Mouse (Mus musculus) heart, embryonic 12.5 days (tissue): ENCODE results near the gene Spats2. TPM values are rescaled to one million over a fixed set of nuclear protein-coding genes. Genes with fewer than 3 reads are reported as not detected.
"Not testable (repeated sequence)": the region's sequence is repeated elsewhere in the genome, so short reads cannot be mapped to it uniquely, and the experiment has no call there.

ENCODE experiments used
- ATAC-seq: fragments of 200-750 bp; cut with Nextera tagmentation; 2 replicates; pipeline ENCODE4 v1.8.0; 2017; ENCODE audit warnings: moderate TSS enrichment, moderate library complexity; ENCODE audit not compliant: insufficient number of reproducible peaks, low FRiP score
- H3K27ac ChIP-seq: fragments of 300-500 bp; sonication (generic); 2 replicates; pipeline ENCODE4 v1.5.1; 2016; ENCODE audit warnings: mild to moderate bottlenecking, moderate library complexity; ENCODE audit not compliant: poor library complexity, severe bottlenecking
- H3K27me3 ChIP-seq: fragments of 300-500 bp; sonication (generic); replicated peaks from 2 replicates; pipeline ENCODE4 v1.6.1; 2016; ENCODE audit warnings: mild to moderate bottlenecking, moderate library complexity
- H3K36me3 ChIP-seq: fragments of 300-500 bp; sonication (generic); 2 replicates; pipeline ENCODE4 v1.6.1; 2016; ENCODE audit warnings: mild to moderate bottlenecking, moderate library complexity
- H3K4me1 ChIP-seq: fragments of 300-500 bp; sonication (generic); replicated peaks from 2 replicates; pipeline ENCODE4 v1.6.1; 2016; ENCODE audit warnings: mild to moderate bottlenecking
- H3K4me2 ChIP-seq: fragments of 300-500 bp; sonication (generic); 2 replicates; pipeline ENCODE4 v1.6.1; 2016; ENCODE audit warnings: mild to moderate bottlenecking, moderate library complexity
- H3K4me3 ChIP-seq: fragments of 300-500 bp; sonication (generic); 2 replicates; pipeline ENCODE4 v1.5.1; 2016; ENCODE audit warnings: mild to moderate bottlenecking
- H3K9ac ChIP-seq: fragments of 300-500 bp; sonication (generic); 2 replicates; pipeline ENCODE4 v1.6.1; 2016; ENCODE audit warnings: mild to moderate bottlenecking, moderate library complexity
- H3K9me3 ChIP-seq: fragments of 300-500 bp; sonication (generic); replicated peaks from 2 replicates; pipeline ENCODE4 v1.6.1; 2016; ENCODE audit warnings: mild to moderate bottlenecking, moderate library complexity
- WGBS: fragments of 180-500 bp; shearing (Covaris S2); methylation state at CpG from one replicate; pipeline ENCODE4 v1.1.7; 2016; 5-methylcytosine and 5-hydroxymethylcytosine counted together
- polyA plus RNA-seq: library from polyadenylated mRNA; unstranded; fragments of >200 nt; fragmentation: Nextera tagmentation; extraction: Ambion mirVana; gene quantifications from 2 replicates; pipeline ENCODE4 v1.2.1, GENCODE M21; 2016

The Spats2 gene
- 57.2 and 58.5 TPM in 2 replicates for polyA plus RNA-seq

DNA sequence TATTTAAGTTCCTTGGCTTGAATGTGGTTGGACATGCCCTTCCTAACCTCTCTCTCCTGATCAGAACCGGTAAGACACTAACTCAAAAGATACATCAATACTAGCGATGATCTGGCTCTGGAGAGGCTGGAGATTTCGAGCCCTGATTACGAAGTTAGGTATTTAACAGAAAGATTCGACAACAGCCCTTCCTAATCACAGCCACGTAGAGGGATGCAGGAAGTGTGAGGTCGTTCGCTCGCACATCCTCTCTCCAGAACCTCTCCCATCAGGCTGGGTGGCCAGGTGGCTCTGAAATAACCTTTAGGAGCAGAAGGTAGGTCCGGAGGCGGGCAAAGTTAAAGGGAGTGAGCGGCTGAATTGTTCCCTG lies at the start of gene Spats2:
Spats2 (plus strand) TSS at position 206 of the 370 bp plus-strand sequence.
- no peaks in the 10 kb centered on the region for H3K9me3 ChIP-seq
- WGBS = 2% methylated on average over 12 of the region's 12 CpGs
- H3K4me1 ChIP-seq = peaks cover 30% of the 10 kb centered on the region
- peak within 1 kb of the TSS; percentile 88 for H3K27ac ChIP-seq
- H3K4me2 ChIP-seq = peak within 1 kb of the TSS; percentile 72
- peak within 1 kb of the TSS; percentile 94 for H3K9ac ChIP-seq
- ATAC-seq = no peak
- H3K36me3 ChIP-seq = 0 out of 2 replicates have a peak, but pooled peaks cover 5% of the 10 kb centered on the region
- peak within 1 kb of the TSS; percentile 76 for H3K4me3 ChIP-seq
- H3K27me3 ChIP-seq = no peaks in the 10 kb centered on the region

DNA sequence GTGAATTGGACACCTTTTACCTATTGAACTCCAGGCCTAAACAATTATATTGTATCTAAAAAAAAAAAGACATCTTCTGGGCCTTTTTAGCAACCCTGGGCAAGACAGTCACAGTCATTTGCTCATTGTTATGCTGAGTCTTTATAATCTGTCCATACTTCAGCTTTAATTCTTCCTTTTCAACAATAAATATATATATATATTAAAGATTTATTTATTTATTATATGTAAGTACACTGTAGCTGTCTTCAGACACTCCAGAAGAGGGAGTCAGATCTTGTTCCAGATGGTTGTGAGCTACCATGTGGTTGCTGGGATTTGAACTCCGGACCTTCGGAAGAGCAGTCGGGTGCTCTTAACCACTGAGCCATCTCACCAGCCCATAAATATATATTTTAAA lies 49.7 kb upstream of the Spats2 start:
- WGBS = 94% methylated on average over 3 of the region's 3 CpGs
- not testable (repeated sequence) for ATAC-seq
- peak overlapping the region; percentile 79 for H3K4me3 ChIP-seq

DNA sequence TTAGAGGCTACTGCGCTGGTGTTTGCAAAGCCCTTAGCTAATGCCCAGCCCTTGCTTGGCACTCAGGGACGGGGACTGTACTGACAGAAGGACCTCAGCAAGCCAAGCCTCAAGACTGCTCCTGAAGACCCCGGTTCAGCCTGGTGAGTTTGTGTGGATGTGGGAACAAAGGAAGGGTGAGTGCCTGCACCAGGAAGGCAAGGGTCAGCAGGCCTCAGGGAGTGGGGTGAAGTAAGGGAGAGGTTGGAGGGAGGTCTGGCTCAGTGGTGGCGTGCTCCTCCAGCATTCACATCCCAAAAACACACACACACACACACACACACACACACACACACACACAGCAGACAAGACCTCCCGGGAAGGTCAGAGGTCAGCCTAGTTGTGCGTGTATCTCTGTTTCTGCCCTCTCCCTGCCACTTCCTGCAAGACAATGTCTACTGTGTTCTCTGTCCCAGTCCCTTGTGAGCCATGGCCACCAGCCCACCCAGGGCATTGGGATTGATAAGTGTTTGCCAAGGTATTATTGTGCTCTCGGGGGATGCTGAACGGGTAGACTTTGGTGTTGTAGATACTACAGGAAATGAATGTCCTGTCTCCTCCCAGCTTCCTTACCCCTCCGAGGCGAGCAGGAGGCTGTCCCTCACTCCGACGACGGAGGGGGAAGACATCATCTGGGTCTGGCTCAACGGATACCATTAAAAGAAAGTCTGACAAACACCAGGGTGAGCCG lies 47.4 kb upstream of the Spats2 start:
- 66% methylated on average over 15 of the region's 15 CpGs for WGBS
- H3K9me3 ChIP-seq = no peaks in the 10 kb centered on the region
- no peak overlapping the region for H3K4me2 ChIP-seq
- H3K27ac ChIP-seq = no peak overlapping the region
- H3K36me3 ChIP-seq = peaks cover 47% of the 10 kb centered on the region
- ATAC-seq = no peak
- H3K9ac ChIP-seq = no peak overlapping the region
- no peak overlapping the region for H3K4me3 ChIP-seq
- H3K27me3 ChIP-seq = 0 out of 2 replicates have a peak, but pooled peaks cover 9% of the 10 kb centered on the region
- peaks cover 32% of the 10 kb centered on the region for H3K4me1 ChIP-seq

More for the DNA sequence above, 49.7 kb upstream of the Spats2 start:
- H3K9me3 ChIP-seq, H3K27me3 ChIP-seq, H3K27ac ChIP-seq: not testable (repeated sequence)
- H3K36me3 ChIP-seq = peaks cover 27% of the 10 kb centered on the region
- peak overlapping the region; percentile 85; the same call in 1 of the 2 replicates for H3K9ac ChIP-seq
- peaks cover 32% of the 10 kb centered on the region for H3K4me1 ChIP-seq
- peak overlapping the region; percentile 75 for H3K4me2 ChIP-seq

DNA sequence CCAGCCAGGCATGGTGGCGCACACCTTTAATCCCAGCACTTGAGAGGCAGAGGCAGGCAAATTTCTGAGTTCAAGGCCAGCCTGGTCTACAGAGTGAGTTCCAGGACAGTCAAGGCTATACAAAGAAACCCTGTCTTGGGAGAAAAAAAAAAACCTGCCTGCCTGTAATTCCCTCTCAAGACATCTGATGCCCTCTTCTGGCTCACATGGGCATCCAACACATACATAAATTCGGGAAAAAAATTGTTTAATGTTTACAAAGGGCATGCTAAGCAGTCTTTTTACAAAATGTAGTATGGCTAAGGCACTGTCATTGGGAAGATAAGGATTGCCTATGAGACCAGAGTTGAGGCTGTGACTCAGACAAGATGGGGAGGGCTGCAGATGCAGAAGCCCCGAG lies 45.9 kb upstream of the Spats2 start:
- Histone ChIP-seq H3K9ac (no peak overlapping the region), H3K36me3 (peaks cover 52% of the 10 kb centered on the region), H3K4me1 (peaks cover 38% of the 10 kb centered on the region), H3K4me2 (no peak overlapping the region), H3K9me3 (no peaks in the 10 kb centered on the region), H3K4me3 (no peak overlapping the region), H3K27me3 (peaks cover 21% of the 10 kb centered on the region), H3K27ac (no peak overlapping the region)
- 84% methylated on average over 3 of the region's 3 CpGs for WGBS
- ATAC-seq = no peak

DNA sequence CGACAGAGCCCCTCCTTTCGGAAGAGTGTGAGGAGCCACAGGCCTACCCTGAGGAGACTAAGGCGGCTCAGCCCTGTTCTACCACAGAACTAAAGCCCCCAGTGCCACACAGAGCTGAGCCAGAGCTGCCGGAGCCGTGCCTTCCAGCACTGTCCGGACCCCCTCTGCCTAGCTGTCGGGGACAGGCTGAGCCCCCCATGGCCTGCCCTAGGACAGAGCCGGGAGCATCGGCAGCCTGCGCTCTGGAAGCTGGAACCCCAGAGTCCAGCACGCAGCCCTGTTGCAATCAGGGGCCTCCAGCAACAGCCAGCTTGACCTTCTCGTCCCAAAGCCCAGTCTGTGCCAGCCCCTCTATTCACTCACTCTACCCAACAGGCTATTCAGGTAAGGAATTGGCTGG lies 43.4 kb upstream of the Spats2 start:
- WGBS = 95% methylated on average over 12 of the region's 12 CpGs
- Histone ChIP-seq H3K27ac (no peak overlapping the region), H3K4me1 (peaks cover 27% of the 10 kb centered on the region), H3K4me3 (no peak overlapping the region), H3K4me2 (no peak overlapping the region), H3K9ac (no peak overlapping the region), H3K36me3 (peaks cover 51% of the 10 kb centered on the region), H3K27me3 (peaks cover 41% of the 10 kb centered on the region), H3K9me3 (no peaks in the 10 kb centered on the region)
- ATAC-seq = no peak

DNA sequence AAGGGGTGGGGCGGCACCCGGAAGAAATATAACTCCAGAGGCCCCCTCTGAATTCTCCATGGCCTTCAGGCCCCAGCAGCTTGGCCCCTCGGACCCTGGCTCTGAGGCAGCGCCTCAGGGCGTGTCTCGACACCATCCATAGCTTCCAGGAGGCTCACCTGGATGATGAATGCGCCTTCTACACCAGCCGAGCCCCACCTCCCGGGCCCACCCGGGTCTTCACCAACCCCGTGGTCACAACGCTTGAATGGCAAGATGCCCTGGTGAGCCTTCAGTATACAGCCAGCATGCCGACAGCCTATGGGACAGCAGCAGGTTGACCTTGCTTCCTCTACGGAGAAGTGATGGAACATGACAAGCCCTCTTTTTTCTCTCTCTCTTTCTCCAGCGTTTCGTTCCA lies 42.9 kb upstream of the Spats2 start:
- ATAC-seq = no peak
- H3K36me3 ChIP-seq = peaks cover 45% of the 10 kb centered on the region
- no peak overlapping the region for H3K4me3 ChIP-seq
- no peaks in the 10 kb centered on the region for H3K9me3 ChIP-seq
- H3K4me1 ChIP-seq = peaks cover 21% of the 10 kb centered on the region
- no peak overlapping the region for H3K27ac ChIP-seq
- peaks cover 46% of the 10 kb centered on the region for H3K27me3 ChIP-seq
- no peak overlapping the region for H3K4me2 ChIP-seq
- WGBS = 90% methylated on average over 16 of the region's 16 CpGs
- no peak overlapping the region for H3K9ac ChIP-seq

DNA sequence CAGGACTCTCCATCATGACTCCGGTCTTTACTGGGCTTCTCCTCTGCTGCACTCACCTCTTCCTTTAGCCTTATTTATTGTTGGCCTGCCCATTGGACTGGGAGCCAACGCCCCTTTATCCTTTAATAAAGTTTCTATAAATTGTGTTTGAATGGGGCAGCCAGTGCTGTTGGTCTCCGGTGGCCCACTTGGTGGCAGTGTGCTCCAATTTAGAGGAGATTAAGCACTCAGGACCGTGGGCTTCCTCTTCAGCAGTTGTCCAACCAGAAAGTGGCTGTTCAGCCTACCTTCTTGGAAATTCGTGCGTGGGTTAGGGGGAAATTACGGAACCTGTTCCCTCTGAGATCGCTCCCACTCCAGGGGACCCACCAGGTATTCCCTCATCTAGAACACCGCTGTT lies 42.5 kb upstream of the Spats2 start:
- Histone ChIP-seq H3K9ac (no peak overlapping the region), H3K4me3 (no peak overlapping the region), H3K27me3 (peaks cover 50% of the 10 kb centered on the region), H3K4me2 (no peak overlapping the region), H3K4me1 (peaks cover 20% of the 10 kb centered on the region), H3K9me3 (no peaks in the 10 kb centered on the region), H3K36me3 (peaks cover 41% of the 10 kb centered on the region), H3K27ac (no peak overlapping the region)
- 67% methylated on average over 9 of the region's 9 CpGs for WGBS
- ATAC-seq = no peak

DNA sequence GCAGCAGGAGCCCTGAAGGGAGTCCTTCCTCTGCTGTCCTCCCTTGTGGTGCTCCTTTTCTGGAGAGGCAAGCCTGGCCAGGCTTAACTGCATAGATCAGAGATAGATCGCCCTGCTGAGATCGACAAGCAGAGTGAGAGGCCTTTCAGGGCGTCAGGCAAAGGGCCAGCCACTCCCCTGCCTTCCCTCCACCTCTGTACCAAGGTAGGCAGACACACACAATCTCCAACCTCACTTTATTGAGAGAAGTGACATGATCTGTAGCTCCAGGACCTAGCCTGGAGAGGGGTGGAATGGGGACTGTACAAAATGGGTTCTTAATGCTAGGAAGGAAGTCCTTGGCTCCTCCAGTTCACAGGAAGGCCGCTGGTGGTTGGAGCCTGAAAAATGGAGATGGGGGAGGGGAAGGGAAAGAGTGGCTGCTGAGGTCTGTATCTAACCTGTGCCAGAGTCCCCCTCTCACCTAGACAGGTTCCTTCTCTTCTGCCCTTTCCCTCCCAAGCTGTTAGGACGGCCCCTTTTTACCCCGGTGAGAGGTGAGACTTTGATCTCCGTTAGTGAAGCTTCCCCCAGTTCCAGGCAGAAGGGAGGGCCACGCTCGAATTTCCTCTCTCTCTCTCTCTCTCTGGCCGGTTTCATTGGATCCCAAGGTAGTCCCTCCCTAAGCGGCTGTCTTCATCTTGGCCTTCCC lies 41.7 kb upstream of the Spats2 start:
- WGBS = 8% methylated on average over 11 of the region's 11 CpGs
- Histone ChIP-seq H3K4me2 (peak overlapping the region; percentile 47), H3K4me3 (peak overlapping the region; percentile 17; the same call in 1 of the 2 replicates), H3K27ac (no peak overlapping the region), H3K27me3 (peaks cover 58% of the 10 kb centered on the region), H3K36me3 (peaks cover 35% of the 10 kb centered on the region), H3K9ac (no peak overlapping the region), H3K4me1 (peaks cover 21% of the 10 kb centered on the region), H3K9me3 (no peaks in the 10 kb centered on the region)
- no peak for ATAC-seq

DNA sequence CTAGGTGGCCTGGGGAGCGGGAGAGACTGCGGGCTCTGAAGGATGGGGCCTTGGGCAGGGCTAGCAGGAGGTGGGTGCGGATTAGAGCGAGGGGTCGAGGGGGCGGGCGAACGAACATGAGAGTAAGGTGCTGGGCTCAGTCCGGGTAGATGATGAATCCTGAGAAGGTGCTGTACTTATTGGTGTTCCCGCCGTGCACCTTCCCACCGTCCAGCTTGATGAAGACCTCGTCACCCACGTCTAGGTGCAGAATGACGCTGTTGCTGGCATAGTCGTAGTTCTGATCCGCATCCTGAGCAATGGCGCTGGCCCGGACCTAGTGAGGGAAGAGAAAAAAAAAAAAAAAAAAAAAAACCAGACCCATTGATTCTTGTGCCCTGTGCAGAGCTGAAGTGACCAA lies 41.1 kb upstream of the Spats2 start:
- peak overlapping the region; percentile 47 for H3K4me2 ChIP-seq
- no peaks in the 10 kb centered on the region for H3K9me3 ChIP-seq
- peaks cover 64% of the 10 kb centered on the region for H3K27me3 ChIP-seq
- H3K4me3 ChIP-seq = peak overlapping the region; percentile 17; the same call in 1 of the 2 replicates
- ATAC-seq = no peak
- no peak overlapping the region for H3K27ac ChIP-seq
- H3K4me1 ChIP-seq = peaks cover 23% of the 10 kb centered on the region
- 9% methylated on average over 19 of the region's 19 CpGs for WGBS
- peaks cover 35% of the 10 kb centered on the region for H3K36me3 ChIP-seq
- 0 out of 2 replicates have a peak overlapping the region, but pooled peaks have one; percentile 29 for H3K9ac ChIP-seq

DNA sequence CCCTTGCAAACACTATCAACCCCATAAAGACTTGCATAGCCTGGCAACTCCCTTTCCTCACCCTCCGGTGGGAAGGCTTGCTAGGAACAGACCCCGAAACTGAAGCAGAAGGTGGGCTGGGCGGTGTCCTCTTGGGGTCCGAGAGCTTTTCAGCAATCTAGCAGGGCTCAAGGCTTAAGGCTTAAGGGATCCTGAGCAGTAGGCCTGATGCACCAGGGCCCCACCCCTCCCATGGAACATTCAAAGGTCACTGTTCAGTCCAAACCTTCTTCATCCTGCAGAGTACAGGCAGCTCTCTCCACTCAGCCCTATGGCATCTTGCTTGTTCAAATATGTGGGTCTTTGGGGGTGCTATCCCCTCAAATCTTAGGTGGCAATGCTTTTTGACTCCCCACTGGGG lies 39.7 kb upstream of the Spats2 start:
- Histone ChIP-seq H3K4me1 (peaks cover 23% of the 10 kb centered on the region), H3K9me3 (no peaks in the 10 kb centered on the region), H3K27me3 (peaks cover 78% of the 10 kb centered on the region), H3K27ac (no peak overlapping the region), H3K4me3 (no peak overlapping the region), H3K4me2 (no peak overlapping the region), H3K36me3 (peaks cover 26% of the 10 kb centered on the region), H3K9ac (no peak overlapping the region)
- WGBS = 72% methylated on average over 4 of the region's 4 CpGs
- ATAC-seq = no peak

DNA sequence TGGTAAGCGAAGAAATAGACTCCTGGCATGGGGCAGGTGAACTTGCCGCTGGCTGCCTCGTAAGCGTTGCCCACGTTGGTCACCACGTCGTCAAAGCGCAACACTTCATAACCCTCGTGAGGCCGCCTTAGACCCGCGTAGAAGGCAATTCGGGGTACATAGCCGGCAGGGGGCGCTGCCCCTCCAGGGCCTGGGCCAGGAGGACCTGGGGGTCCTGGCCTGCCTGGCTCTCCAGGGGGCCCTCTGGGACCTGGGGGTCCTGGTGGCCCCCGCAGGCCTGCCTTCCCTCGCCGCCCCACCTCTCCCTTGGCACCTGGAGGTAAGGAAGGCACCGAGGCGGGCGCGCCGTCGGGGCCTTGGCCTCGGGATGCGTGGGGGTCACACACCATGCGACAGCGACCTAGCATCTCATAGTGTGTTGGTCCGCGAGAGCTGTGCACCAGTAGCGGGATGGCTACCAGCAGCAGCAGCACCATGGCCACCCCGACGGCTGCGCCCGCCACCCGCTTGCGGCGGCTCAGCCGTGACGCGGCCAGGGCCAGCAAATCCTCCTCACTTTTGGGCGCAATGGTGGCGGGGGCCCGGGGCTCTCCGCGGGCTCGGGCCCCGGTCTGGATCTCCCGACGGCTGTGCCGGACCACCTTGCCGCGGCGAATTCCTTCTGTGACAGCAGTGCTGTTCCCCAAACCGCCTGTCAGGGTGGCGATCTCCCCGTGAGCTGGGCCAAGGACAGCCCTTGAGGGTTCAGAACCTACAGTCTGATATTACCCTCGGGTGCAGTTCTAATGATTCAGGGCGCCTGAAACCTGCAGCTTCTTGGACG lies 38.3 kb upstream of the Spats2 start, which contains the start of gene C1ql4:
C1ql4 (minus strand) TSS at position 565 of the 823 bp plus-strand sequence.
- ATAC-seq = no peak
- Histone ChIP-seq H3K27me3 (peaks cover 90% of the 10 kb centered on the region), H3K9me3 (no peaks in the 10 kb centered on the region), H3K9ac (no peak within 1 kb of the TSS), H3K4me2 (peak within 1 kb of the TSS; percentile 59), H3K4me1 (peaks cover 23% of the 10 kb centered on the region), H3K36me3 (peaks cover 13% of the 10 kb centered on the region), H3K27ac (no peak within 1 kb of the TSS), H3K4me3 (peak within 1 kb of the TSS; percentile 31)
- 9% methylated on average over 60 of the region's 60 CpGs for WGBS
